Mouse (Mus musculus) gastrocnemius, adult 2 months (tissue): ENCODE results near the gene Pdzd8. TPM values are rescaled to one million over a fixed set of nuclear protein-coding genes. Genes with fewer than 3 reads are reported as not detected.

Experiments used
- DNase-seq: peaks from one replicate; pipeline ENCODE4 v3.0.0; 2022
- H3K27ac ChIP-seq: fragments of 200-600 bp; 2 replicates; pipeline ENCODE4 v1.8.1; 2022; ENCODE audit warnings: mild to moderate bottlenecking
- H3K4me3 ChIP-seq: fragments of 200-600 bp; 2 replicates; pipeline ENCODE4 v1.8.1; 2022; ENCODE audit warnings: mild to moderate bottlenecking, moderate library complexity
- CTCF ChIP-seq: fragments of 200-600 bp; IDR thresholded peaks from 2 replicates; pipeline ENCODE4 v1.8.1; 2022; ENCODE audit warnings: antibody characterized with exemption, mild to moderate bottlenecking, moderate library complexity
- intact Hi-C: fragments of 180-260 bp; cut with DNase I; formaldehyde crosslinking; loops from one replicate; pipeline ENCODE4 v1.15.1; 2025
- long read RNA-seq, 2 experiments: library from polyadenylated mRNA; stranded (forward); transcript quantifications; one replicate each; pipeline ENCODE4 v2.0.0; 2021
- total RNA-seq, 2 experiments: library from RNA; stranded (reverse); gene quantifications; 2 replicates each; pipeline ENCODE4 v1.2.3; 2021

Pdzd8 gene
- total RNA-seq, result 10 to 100 TPM; 12.1 to 17.8 TPM
- long read RNA-seq, experiment 1, full-length matches to known transcripts, result 16 of 19 reads
- long read RNA-seq, experiment 1, partial matches to known transcripts, result 1 of 19 reads
- long read RNA-seq, experiment 1, other reads (novel, unspliced or antisense), result 2 of 19 reads
- long read RNA-seq, experiment 2, full-length matches to known transcripts, result 13 of 13 reads
- long read RNA-seq, experiment 2, partial matches to known transcripts, result 0 of 13 reads
- long read RNA-seq, experiment 2, other reads (novel, unspliced or antisense), result 0 of 13 reads

DNA sequence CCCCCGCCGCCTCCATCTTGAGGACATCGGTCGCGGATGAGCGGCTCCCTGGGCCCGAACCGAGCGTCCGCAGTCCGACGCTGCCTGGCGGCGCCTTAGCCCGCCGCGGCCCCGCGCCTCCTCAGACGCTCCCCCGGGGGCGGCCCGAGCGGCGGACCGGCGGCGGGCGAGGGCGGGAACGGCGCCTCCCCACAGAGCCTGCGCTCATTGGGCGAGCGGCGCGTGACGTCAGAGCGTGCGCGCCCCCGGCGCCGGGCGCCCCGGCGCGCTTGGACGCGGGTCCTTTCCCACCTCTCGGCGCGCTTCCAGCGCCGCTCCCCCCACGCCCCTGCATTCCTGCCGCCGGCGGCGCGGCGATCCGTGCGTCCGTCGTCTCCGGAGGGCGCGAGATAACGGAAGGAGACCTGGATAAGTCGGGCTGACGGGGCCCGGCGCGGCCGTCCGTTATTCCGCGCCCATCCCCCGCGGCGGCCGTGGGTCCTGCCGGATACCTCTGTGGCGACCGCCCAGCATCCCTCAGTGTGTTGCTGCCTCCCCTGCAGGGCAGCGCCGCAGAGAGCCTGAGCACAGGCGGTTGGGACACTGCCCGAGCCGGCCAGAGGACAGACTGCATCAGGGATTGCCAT, at the start of gene Pdzd8:
Pdzd8 (minus strand) TSS at position 123 of the 626 bp plus-strand sequence.
- DNase-seq, result peak; percentile 95
- H3K27ac ChIP-seq, result peak within 1 kb of the TSS; percentile 93
- TF ChIP-seq CTCF, result peak; percentile 20
- intact Hi-C loops, result loop anchor here (10.0 kb wide), 1 partner anchor 401 kb away; the partner anchor contains the start of genes Eno4 and Hspa12a
- H3K4me3 ChIP-seq, result peak within 1 kb of the TSS; percentile 100

DNA sequence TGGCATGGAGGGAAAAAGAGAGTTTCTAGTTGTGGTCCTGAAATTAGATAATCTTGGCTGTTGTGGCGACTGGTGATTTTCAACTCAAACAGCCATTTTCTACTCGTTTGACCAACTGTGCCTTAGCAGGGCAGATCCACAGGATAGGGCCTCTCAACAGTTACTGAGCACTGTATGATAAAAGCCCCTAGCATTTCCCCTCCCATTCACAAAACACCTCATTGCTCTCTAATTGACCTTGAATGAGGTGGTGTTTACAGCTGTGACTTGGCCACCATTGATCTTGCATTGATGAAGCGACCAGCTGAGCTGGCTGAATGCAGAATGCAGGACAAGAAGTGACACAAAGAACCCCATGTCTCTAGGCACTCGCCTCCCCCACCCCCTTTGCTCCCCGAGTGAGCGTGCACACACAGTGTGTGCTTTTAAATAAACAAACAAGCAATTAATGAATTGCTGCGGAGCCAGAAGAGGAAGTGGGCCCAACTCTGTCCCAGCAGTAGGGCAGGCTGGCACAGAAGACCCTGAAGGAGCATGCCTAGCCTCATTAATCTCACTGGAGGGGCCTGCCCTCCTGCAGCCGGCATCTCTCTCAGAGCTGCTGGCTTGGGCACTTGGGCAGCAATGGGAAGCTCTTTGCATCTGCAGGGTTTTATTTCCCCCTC, 48.3 kb upstream of the Pdzd8 start:
- Histone ChIP-seq H3K27ac (no peak overlapping the region), H3K4me3 (no peak overlapping the region)
- no peak for TF ChIP-seq CTCF
- intact Hi-C loops, result no loop called here
- DNase-seq, result no peak

DNA sequence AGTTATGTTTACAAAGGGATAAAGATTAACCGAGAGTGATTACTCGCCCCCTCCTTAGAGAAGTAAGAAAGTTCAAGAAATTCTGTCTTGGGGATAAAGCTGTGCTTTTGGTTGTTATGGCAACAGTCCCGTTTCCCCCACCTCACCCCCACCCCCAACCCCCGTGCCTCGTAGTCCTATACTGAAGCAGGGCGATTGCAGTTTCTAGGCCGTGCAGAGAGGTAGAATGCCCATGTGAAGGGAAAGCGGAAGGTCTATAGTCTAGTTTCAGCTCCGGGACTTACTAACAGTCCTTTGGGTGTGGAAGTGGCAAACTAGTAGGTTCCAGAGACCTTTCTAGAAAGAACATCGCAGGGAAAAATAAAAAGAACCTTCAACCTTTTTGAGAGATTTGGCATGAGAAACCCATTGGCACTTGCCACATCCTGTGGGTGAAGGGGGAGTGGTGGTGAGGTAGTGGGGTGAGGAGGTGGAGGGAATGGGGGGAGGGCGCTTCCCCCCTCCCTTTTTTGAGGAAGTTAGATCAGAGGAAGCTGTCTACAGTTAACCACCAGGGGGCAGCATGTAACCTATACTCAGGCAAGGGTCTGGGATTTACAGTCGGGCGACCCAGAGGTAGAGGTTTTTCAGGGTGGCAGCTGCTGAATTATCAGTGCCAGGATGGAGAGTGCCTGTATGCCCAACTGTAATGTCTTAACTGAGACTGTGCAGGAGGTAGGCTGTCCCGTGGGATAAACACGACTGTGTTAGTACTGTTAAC, 43.4 kb upstream of the Pdzd8 start:
- intact Hi-C loops, result loop anchor here (10.0 kb wide), 1 partner anchor 154 kb away; no protein-coding TSS in a partner anchor
- Histone ChIP-seq H3K27ac (no peak overlapping the region), H3K4me3 (peak overlapping the region; percentile 37)
- TF ChIP-seq CTCF, result peak; percentile 71
- peak; percentile 59 for DNase-seq

DNA sequence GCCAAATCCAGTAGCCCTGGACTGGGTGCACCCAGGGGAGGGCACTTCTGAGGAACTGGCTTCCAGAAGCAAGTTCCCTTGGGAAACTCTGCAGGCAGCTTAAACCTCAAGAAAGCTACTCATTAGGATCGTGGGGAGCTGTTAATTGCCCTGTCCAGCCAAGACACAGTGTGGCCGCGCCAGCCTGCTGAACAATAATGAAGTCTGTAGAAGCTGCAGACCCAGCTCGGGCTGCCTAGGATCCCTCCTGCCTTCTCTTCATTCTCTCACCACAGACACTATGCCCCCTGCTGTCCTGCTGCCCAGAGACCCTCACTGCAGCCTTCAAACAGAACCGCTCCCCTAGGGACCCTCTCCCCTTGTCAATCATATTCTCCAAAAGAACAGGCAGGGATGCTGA, 42.8 kb upstream of the Pdzd8 start:
- DNase-seq, result no peak
- no peak for TF ChIP-seq CTCF
- Histone ChIP-seq H3K27ac (no peak overlapping the region), H3K4me3 (no peak overlapping the region)
- intact Hi-C loops, result loop anchor here (10.0 kb wide), 1 partner anchor 154 kb away; no protein-coding TSS in a partner anchor

- Histone ChIP-seq H3K27ac (no peak overlapping the region), H3K4me3 (no peak overlapping the region)
- peak; percentile 40 for DNase-seq
- TF ChIP-seq CTCF, result peak; percentile 67
- intact Hi-C loops, result loop anchor here (10.0 kb wide), 1 partner anchor 152 kb away; no protein-coding TSS in a partner anchor
Observed at GRCm38 (mm10) chr19:59387178-59387577, 41.6 kb upstream of the Pdzd8 start.

GRCm38 (mm10) chr19:59384582-59385495, 39.3 kb upstream of the Pdzd8 start:
- intact Hi-C loops, result loop anchor here (10.0 kb wide), 1 partner anchor 150 kb away; no protein-coding TSS in a partner anchor
- TF ChIP-seq CTCF, result no peak

DNA sequence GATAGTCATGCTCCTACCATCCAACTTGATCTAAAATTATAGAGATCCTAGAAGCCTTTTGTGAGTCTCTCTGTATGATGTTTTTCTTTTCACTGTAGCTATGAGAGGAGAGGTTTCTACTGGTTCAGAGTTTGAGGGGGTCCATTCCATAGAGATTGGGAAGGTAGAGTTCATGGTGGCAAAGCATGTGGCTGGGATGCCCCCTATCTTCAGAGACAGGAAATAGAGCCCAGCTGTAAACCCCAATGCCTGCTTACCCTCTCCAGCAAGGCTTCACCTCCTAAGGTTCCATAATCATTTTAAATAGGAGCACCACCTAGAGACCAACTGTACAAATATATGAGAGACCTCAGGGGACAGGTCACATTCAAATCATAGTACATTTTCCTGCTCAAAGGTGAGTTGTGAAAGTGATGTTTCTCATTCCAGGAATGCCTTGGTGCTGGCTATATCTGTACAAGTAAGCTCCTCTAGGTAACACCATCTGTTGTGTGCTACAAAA, 36.9 kb upstream of the Pdzd8 start:
- intact Hi-C loops, result loop anchor here (10.0 kb wide), 1 partner anchor 148 kb away; no protein-coding TSS in a partner anchor
- Histone ChIP-seq H3K4me3 (no peak overlapping the region), H3K27ac (no peak overlapping the region)
- TF ChIP-seq CTCF, result peak; percentile 36; the same call in 1 of the 2 replicates
- DNase-seq, result no peak

More at GRCm38 (mm10) chr19:59384582-59385495, 39.3 kb upstream of the Pdzd8 start:
- no peak for DNase-seq
- no peak overlapping the region for H3K27ac ChIP-seq
- no peak overlapping the region for H3K4me3 ChIP-seq

- peak; percentile 15; the same call in 1 of the 2 replicates for TF ChIP-seq CTCF
- Histone ChIP-seq H3K27ac (no peak overlapping the region), H3K4me3 (no peak overlapping the region)
- intact Hi-C loops, result loop anchor here (10.0 kb wide), 1 partner anchor 145 kb away; no protein-coding TSS in a partner anchor
- DNase-seq, result no peak
Observed at GRCm38 (mm10) chr19:59379995-59380394, 34.4 kb upstream of the Pdzd8 start.

GRCm38 (mm10) chr19:59376481-59376880, 30.9 kb upstream of the Pdzd8 start:
- Histone ChIP-seq H3K4me3 (no peak overlapping the region), H3K27ac (no peak overlapping the region)
- no peak for DNase-seq
- intact Hi-C loops, result no loop called here
- peak; percentile 38; the same call in 1 of the 2 replicates for TF ChIP-seq CTCF

- Histone ChIP-seq H3K27ac (no peak overlapping the region), H3K4me3 (no peak overlapping the region)
- no peak for TF ChIP-seq CTCF
- DNase-seq, result no peak
- intact Hi-C loops, result no loop called here
Observed at GRCm38 (mm10) chr19:59374940-59375339, 29.4 kb upstream of the Pdzd8 start.

GRCm38 (mm10) chr19:59372928-59373327, 27.3 kb upstream of the Pdzd8 start:
- DNase-seq, result no peak
- intact Hi-C loops, result no loop called here
- no peak overlapping the region for H3K27ac ChIP-seq
- no peak for TF ChIP-seq CTCF
- H3K4me3 ChIP-seq, result no peak overlapping the region
